Comparison of ENCODE assay signal across 27 mouse cellular contexts in the genomic region with DNA sequence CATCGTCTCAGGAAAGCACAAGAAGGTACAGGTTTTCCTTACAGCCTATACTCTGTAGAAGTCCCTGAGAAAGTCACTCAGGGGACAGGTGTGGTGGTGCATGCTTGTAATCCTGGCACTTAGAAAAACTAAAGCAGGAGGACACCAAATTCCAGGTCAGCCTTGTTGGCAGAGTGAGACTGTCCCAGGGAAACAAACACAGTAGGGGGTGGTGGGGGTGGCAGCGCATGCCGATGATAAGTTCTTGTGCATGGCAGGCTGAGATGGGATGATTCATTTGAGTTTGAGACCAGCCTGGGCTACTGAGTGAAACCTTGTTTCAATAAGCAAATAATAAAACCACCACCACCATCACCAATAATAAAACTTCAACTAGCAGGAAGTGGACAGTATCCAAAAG. TPM values are rescaled to one million over a fixed set of nuclear protein-coding genes. Genes with fewer than 3 reads are reported as not detected.
A peak's percentile ranks its signal among the peaks of the same experiment; 100 is the strongest.
DNase-seq lines count a peak whose midpoint lies in the region; ATAC-seq and TF ChIP-seq lines count a peak whose summit lies in the region.
"Had no signal": no experiment of that assay in that cellular context is flagged by ENCODE, and none has a peak within 500 bp of the region (broad histone marks: within the 10 kb centered on the region; RNA-seq: fewer than 3 reads in every experiment).

No protein-coding gene starts in this region.

- H3K4me2 ChIP-seq in liver, embryonic 13.5 days = peak overlapping the region; percentile 7
- H3K4me2 ChIP-seq in liver, postnatal 0 days (ENCODE audit: low read depth, low read length) = no peak overlapping the region
- H3K4me2 ChIP-seq: embryonic facial prominence, embryonic 12.5 days; heart, embryonic 12.5 days; hindbrain, embryonic 14.5 days; lung, embryonic 15.5 days; midbrain, embryonic 15.5 days; neural tube, embryonic 15.5 days had no signal

- H3K4me1 ChIP-seq in liver, embryonic 13.5 days (replicated peaks) = peaks cover 93% of the 10 kb centered on the region
- peaks cover 15% of the 10 kb centered on the region for H3K4me1 ChIP-seq in liver, postnatal 0 days (ENCODE audit: insufficient read depth)
- H3K4me1 ChIP-seq in G1E (ENCODE audit: insufficient read depth, low read depth, low read length) = peaks cover 86% of the 10 kb centered on the region
- H3K4me1 ChIP-seq: midbrain, embryonic 15.5 days had no signal

- peaks cover 76% of the 10 kb centered on the region for H3K36me3 ChIP-seq in liver, embryonic 13.5 days
- peaks cover 22% of the 10 kb centered on the region for H3K36me3 ChIP-seq in liver, postnatal 0 days (replicated peaks; ENCODE audit: insufficient read depth, low read length)
- peaks cover 69% of the 10 kb centered on the region for H3K36me3 ChIP-seq in G1E (replicated peaks)
- H3K36me3 ChIP-seq: embryonic facial prominence, embryonic 12.5 days; lung, embryonic 15.5 days; midbrain, embryonic 10.5 days; midbrain, embryonic 15.5 days; neural tube, embryonic 15.5 days had no signal

- no peak overlapping the region for H3K4me3 ChIP-seq in liver, embryonic 13.5 days (replicated peaks)
- no peak overlapping the region for H3K4me3 ChIP-seq in liver, postnatal 0 days (ENCODE audit: low read depth, low read length)
- peak overlapping the region; percentile 33; the same call in 1 of the 2 replicates for H3K4me3 ChIP-seq in G1E (ENCODE audit: low read depth, low read length)
- H3K4me3 ChIP-seq: embryonic facial prominence, embryonic 12.5 days; heart, embryonic 12.5 days; lung, embryonic 15.5 days; midbrain, embryonic 10.5 days; midbrain, embryonic 15.5 days; neural tube, embryonic 15.5 days had no signal

- no peaks in the 10 kb centered on the region for H3K27me3 ChIP-seq in liver, embryonic 13.5 days
- H3K27me3 ChIP-seq in liver, postnatal 0 days (ENCODE audit: insufficient read depth, low read length) = no peaks in the 10 kb centered on the region
- H3K27me3 ChIP-seq in G1E (ENCODE audit: insufficient read depth, low read length) = no peaks in the 10 kb centered on the region
- H3K27me3 ChIP-seq: embryonic facial prominence, embryonic 12.5 days; heart, embryonic 12.5 days; lung, embryonic 15.5 days; midbrain, embryonic 15.5 days; neural tube, embryonic 15.5 days had no signal

- H3K9me3 ChIP-seq in liver, embryonic 13.5 days (replicated peaks) = no peaks in the 10 kb centered on the region
- no peaks in the 10 kb centered on the region for H3K9me3 ChIP-seq in liver, postnatal 0 days (ENCODE audit: low read length)
- no peaks in the 10 kb centered on the region for H3K9me3 ChIP-seq in G1E (replicated peaks)
- H3K9me3 ChIP-seq: embryonic facial prominence, embryonic 12.5 days; heart, embryonic 12.5 days; lung, embryonic 15.5 days; midbrain, embryonic 10.5 days; midbrain, embryonic 15.5 days; neural tube, embryonic 15.5 days had no signal

- no peak for TF ChIP-seq EP300 in liver, postnatal 0 days (IDR thresholded peaks at IDR 0.05; ENCODE audit: low read depth)

- H3K27ac ChIP-seq in liver, embryonic 13.5 days = peak overlapping the region; percentile 94; the same call in 1 of the 2 replicates
- no peak overlapping the region for H3K27ac ChIP-seq in liver, postnatal 0 days (ENCODE audit: low read depth)
- H3K27ac ChIP-seq: embryonic facial prominence, embryonic 12.5 days; hindbrain, embryonic 14.5 days; lung, embryonic 15.5 days; midbrain, embryonic 10.5 days; midbrain, embryonic 15.5 days; neural tube, embryonic 15.5 days had no signal

- ATAC-seq in liver, embryonic 13.5 days (ENCODE audit: low read depth) = no peak
- ATAC-seq in liver, postnatal 0 days = no peak
- ATAC-seq in G1E (ENCODE audit: extremely low read depth, insufficient number of reproducible peaks, low FRiP score, poor library complexity, severe bottlenecking) = no peak
- ATAC-seq: forebrain, embryonic 14.5 days; midbrain, embryonic 15.5 days had no signal

- 0 out of 2 replicates have a peak overlapping the region, but pooled peaks have one; percentile 33 for H3K9ac ChIP-seq in liver, embryonic 13.5 days
- no peak overlapping the region for H3K9ac ChIP-seq in liver, postnatal 0 days (replicated peaks)
- H3K9ac ChIP-seq: embryonic facial prominence, embryonic 12.5 days; heart, embryonic 12.5 days; hindbrain, embryonic 14.5 days; lung, embryonic 15.5 days; midbrain, embryonic 15.5 days; neural tube, embryonic 15.5 days had no signal

- 72% methylated on average over 3 of the region's 3 CpGs for WGBS in liver, embryonic 13.5 days (ENCODE audit: insufficient replicate concordance)
- 86% methylated on average over 3 of the region's 3 CpGs for WGBS in liver, postnatal 0 days (ENCODE audit: insufficient replicate concordance)

- no peak for TF ChIP-seq CTCF in liver, postnatal 0 days (IDR thresholded peaks at IDR 0.05; ENCODE audit: low read depth)
- TF ChIP-seq CTCF in G1E (IDR thresholded peaks at IDR 0.05; ENCODE audit: low read depth, low read length) = no peak

- no peak for DNase-seq in liver, embryonic 13.5 days
- no peak for DNase-seq in liver, postnatal 0 days
- no peak for DNase-seq in G1E (ENCODE audit: low spot score)
- DNase-seq in cerebellum, adult 8-10 months = peak; percentile 36
- peak; percentile 68 to 76 for DNase-seq in cerebellum, postnatal 25 days
- DNase-seq in c-Kit-positive CD71-positive TER-119-positive erythroid progenitor cells, embryonic 14.5 days (ENCODE audit: low spot score) = no peak
- DNase-seq in heart, adult 8-10 months (ENCODE audit: low spot score) = no peak
- DNase-seq: adrenal gland, adult 8-10 months; B cell, adult 2 months; embryo, embryonic 11 days; gastrocnemius, postnatal 25 days; heart, adult 11 months; heart, postnatal 4 days; kidney, adult 11 months; kidney, postnatal 14 days; retina, postnatal 1 day; right cerebral cortex, postnatal 14 days; thymus, adult 2 months; thymus, postnatal 36 days had no signal

RNA-seq across cellular contexts. Expression of gene Atp2b4, which starts 49.2 kb away (rescaled TPM):
- polyA plus RNA-seq in liver, embryonic 13.5 days (2015; fragmentation: Nextera tagmentation; extraction: Ambion mirVana) = 27.5 and 28.8 TPM in 2 replicates
- 6.6 and 9.9 TPM in 2 replicates for polyA plus RNA-seq in liver, postnatal 0 days (2015; fragmentation: Nextera tagmentation; extraction: Ambion mirVana)
- total RNA-seq in G1E (2014; fragmentation: Nextera tagmentation) (274 and 278 TPM in 2 replicates), G1E (2017) (32.2 and 34.0 TPM in 2 replicates)
- polyA plus RNA-seq in G1E (2012) = 69.4 and 85.7 TPM in 2 replicates
- total RNA-seq in heart, adult 8-10 months (2022) = 10 to 100 TPM; 15.9 to 20.8 (median 18.8) TPM

Comparison
In these comparisons a context has a peak if more than half of its experiments do, and no peak if none do; other contexts are left out.
1. DNase-seq: peak in cerebellum, adult 8-10 months (single experiment) and cerebellum, postnatal 25 days (2 of 2); none in liver, embryonic 13.5 days (single experiment), liver, postnatal 0 days (single experiment), G1E (single experiment), c-Kit-positive CD71-positive TER-119-positive erythroid progenitor cells, embryonic 14.5 days (single experiment) and heart, adult 8-10 months (single experiment).